Mouse (Mus musculus) CD4-positive helper T cell, adult 2 months (primary cell): Measurements from ENCODE around the gene Dna2.

Source experiments
- DNase-seq: peaks from one replicate; pipeline ENCODE4 v3.0.0-alpha.2; 2012; ENCODE audit warnings: low read depth, missing footprints, low spot score

The Dna2 gene

DNA sequence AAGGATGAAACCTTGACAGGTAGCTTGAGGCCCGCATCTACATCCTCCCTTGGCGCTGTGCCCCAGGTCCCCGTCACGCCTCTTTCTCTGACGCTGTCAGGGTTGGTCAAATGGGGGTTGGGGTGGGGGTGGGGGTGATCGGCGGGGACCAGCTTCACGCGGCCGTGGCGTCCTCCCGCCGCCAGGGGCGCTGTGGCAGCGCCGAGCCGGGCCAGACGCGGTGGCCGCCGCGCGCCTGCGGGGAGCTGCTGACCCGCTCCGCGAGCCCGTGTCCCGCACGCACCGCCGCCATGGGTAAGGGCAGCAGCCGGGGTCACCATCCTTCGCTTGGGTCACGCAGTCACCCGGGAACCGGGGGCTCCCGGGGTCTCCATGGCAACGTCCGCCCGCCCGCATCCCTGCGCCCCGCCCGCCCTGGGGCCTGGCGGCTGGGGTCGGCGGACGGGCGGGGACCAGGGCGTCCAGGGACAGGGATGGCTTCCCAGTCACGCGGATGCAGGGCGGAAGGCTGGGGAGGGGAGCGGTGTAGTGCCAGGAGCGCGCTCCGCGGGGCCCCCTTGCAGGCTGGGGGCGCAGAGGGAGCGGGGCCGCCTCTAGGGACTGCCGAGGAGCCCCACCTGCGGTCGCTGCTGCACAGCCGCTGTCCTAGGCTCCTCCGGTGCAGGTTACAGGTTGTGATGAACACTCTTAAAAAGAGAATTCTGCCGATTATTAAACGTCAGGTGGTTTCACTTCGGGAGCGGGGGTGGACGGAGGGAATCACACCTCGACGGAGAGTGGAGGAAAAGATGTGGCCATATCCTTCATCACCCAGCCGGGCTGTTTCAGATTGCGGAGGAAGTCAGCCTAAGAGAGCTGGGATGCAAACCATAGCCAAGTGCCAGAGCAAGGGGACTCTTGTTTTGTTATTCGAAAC, 33.5 kb downstream of the Dna2 start, which contains the start of gene Rufy2:
Rufy2 (plus strand) TSS at position 185 of the 916 bp plus-strand sequence.
- DNase-seq = peak; percentile 92

DNA sequence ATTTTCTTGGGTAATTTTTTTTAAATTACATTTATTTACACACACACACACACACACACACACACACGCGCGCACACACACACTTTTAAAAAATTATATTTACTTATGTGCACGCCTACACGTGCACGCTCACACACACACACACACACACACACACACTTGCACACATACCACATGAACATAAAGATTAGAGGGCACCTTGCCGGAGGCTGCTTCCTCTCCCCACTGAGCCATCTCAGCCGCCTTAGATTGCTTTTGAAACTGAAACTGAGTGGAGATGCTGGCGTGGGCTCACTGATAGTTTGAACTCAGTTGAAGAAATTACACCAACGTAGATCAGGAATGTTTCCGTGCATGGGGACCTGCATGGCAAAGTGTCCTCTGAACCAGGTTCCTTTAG, 37.2 kb downstream of the Dna2 start:
- peak; percentile 91 for DNase-seq

DNA sequence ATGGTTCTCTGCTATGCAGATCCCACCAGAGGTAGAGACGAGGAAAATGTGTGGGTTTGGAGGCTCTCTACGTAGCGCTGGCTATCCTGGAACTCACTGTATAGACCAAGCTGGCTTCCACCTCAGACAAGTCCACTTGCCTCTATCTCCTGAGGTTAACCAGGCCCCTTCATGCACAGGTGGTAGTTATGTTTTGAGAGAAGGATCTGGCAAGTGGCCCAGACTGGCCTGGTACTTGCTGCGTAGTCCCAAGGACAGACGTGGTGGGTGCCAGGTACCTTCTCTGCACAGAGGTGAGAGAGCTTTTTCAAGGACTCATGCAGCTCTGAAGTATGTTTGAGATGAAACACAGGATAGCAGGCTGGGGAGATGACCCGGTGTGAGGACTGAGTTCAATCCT, 37.7 kb downstream of the Dna2 start:
- DNase-seq = no peak

DNA sequence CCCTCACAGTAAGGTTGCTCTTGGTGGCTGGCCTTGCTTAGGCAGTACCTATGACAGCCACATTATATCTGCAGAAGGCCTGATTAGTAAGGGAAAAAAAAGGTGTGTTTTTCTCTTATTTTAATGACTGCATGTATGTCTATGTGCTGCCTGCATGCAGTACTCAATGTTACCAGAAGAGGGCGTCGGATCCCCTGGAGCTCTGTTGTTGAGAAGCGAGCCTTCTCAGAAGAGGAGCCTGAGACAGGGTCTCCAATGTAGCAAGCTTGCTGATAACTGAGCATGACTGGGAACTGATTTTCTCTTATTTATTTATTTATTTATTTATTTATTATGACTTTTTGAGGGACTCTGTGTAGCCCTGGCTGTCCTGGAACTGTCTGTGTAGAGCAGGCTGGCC, 40.5 kb downstream of the Dna2 start:
- DNase-seq = peak; percentile 51

DNA sequence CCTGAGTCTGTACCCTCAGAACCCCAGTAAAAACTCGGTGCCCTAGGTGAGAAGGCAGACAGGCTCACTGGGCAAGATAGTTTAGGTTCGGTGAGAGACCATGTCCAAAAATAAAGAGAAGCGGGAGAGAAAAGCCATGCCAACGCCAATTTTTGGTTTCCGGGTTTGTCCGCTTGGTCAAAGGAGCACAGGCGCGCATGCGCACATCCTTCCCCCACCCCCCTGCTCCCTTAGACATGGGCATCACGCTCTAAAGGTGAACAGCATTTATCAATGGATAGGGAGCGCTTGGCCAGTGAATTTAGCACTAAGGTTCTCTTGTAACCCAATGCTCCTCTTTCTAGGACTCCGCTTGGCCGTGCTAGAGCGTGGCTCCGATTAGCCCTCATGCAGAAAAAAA, 43.8 kb downstream of the Dna2 start:
- no peak for DNase-seq

DNA sequence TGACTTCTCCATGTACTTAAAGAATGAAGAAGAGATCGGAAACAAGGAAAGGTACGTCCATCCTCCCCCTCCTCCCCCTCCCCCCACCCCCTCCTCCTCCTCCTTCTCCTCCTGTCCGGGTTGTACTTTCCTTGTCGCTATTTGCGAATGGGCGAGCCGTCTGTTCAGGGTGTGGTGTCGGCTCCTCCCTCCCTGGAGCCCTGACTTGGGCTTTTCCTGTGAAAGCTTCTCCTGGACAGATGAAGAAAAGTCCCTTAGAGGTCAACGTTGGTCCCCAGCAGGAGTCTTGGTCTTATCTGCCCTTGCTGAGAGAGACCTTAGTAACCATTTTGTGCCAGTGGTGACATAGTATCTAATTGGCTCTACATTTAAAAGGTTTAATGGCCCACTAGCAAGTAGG, 47.2 kb downstream of the Dna2 start:
- DNase-seq = no peak

DNA sequence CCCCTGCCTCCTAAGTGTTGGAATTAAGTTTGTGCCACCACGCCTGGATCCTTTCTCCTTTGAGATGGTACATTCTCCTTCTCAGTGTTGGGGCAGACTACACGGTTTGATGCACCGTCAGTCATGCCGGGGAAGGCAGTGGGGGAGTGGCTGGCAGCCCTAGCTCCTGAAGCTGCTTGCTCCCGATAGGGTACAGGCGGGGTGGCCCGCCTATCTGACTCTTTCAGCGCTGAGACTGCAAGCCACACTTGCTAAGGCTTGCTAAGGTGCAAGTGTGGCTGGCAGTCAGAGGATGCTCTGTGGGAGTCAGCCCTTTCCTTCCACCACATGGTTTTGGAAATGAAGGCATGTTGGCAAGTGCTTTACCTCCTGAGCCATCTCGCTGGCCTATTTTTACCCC, 53.8 kb downstream of the Dna2 start:
- DNase-seq = no peak

DNA sequence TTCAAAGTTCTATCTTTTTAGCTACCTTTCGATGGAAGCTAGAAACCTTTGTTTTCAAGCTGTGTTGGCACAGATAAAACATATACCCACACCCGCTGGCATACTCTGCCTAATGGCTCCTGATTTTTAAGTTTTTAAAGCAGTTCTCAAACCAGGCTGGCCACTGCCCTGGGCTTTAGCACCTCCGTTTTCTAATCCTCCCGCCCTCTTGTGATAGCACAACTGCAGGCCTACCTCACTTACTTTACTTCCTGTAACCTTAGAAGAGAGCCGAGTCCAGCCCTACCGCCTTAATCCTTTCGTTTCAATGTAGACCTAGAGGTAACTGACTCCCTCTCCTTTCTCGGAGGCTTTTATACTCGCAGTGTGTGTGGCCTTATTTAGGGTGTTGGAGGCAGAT, 56.4 kb downstream of the Dna2 start:
- DNase-seq = no peak

DNA sequence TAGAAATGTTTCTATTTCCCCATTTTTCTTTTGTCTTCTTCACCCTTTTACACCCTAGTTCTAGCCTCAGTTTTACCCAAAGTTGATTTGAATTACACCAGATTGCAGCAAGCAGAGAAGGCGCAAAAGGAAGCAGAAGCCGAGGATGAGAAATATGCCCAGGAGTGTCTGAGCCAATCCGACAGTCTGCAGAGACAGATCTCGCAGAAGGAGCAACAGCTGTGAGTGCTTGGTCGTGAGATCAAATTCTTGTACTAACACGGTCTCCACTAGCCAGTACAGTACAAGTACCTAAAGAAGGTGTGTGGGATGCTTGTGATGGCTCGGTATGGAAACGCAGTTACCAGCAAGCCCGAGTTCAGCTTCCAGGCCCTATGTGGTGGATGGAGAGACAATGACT, 57.7 kb downstream of the Dna2 start:
- no peak for DNase-seq

DNA sequence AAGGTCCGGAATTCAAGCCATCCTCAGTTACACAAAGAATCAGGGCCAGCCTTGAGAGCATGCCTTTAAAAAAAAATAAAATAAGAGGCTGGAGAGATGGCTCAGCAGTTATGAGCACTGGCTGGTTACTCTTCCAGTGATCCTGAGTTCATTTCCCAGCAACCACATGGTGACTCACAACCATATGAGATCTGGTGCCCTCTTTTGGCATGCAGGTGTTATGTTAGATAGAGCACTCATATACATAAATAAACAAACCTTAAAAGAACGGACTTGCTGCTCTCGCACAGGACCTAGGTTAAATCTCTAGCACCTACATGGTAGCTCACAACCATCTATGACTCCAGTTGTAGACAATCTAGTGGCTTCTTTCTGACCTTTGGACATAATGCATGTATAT, 61.4 kb downstream of the Dna2 start:
- no peak for DNase-seq

DNA sequence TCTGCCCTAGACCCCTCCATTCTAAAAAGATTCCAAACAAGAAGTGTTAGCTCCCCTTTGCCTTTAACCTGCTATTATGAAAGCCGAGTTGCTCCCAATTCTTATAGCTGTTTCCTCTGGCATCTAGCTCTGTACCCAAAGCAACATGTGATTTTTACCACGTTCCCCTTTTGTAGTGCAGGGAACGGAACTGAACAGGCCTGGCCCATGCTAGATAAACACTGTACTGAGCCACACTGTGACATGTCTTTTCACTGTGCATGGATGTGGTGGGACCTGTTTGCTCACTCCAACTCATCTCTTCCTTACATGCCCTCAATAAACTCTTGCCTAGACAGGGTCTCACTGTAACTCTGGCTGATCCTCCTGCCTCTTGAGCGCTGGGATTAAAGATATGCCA, 63.4 kb downstream of the Dna2 start:
- DNase-seq = no peak

DNA sequence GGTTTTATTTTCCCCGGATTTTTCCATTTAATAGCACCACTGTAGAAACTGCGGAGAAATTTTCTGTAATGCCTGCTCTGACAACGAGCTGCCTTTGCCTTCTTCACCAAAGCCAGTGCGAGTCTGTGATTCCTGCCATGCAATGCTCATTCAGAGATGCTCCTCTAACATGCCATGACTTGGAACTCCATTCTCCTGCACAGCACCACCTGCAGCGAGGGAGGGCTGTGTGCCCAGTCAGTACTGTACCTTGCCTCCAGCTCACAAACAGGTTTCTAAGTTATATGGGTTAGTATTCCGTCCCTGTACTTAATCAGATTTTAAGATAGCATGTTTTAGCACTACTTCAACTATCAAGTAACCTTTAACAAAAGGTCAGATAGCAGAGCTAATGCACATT, 64.7 kb downstream of the Dna2 start:
- DNase-seq = no peak

DNA sequence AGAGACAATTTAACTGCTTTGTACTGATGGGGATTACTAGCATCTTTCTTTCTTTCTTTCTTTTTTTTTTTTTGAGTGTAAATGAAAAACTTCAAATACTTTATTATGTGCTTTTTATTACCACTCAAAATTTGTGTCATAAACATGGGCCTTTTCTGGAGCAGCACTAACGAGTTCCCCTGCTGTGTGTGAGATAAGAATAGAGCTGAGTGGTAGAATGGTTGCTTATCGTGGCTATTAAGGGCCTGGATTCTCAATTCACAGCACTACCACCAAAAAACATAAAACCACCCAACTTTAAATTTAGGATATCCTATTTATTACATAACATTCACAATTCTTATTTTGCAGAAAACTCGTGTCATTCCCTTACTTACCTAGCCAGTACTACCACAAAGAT, 66.7 kb downstream of the Dna2 start:
- no peak for DNase-seq

DNA sequence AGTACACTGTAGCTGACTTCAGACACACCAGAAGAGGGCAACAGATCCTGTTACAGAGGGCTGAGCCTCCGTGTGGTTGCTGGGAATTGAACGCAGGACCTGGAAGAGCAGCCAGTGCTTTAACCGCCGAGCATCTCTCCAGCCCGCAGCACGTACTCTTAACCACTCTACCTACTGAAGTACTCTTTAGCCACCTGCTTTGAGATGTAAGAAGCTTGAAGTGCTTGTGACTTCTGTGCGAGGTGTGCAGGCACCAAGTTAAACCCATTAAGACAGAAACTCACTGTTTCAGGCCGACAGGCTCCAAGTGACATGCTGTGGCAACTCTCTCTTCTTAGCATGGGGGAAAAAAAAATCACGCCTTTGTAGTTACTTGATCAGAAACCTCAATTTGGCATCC, 67.3 kb downstream of the Dna2 start:
- no peak for DNase-seq

DNA sequence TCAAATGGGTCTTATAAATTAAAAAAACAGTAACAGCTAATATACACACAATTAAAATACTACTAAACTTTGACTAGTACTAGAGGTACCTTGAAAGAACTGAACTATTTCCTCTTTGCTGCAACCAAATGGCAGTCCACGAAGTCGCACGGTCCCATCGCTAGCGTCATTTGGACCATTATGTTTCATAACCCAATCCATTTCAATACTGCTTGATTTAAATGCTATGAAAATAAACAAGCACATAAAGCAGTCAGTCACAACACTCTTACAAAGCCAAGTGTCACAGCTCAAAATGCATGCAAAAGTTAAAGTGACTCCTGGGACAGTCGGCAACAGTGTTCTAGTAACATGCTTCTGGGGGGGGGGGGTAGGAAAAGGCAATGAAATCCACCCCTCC, 72.5 kb downstream of the Dna2 start:
- no peak for DNase-seq

DNA sequence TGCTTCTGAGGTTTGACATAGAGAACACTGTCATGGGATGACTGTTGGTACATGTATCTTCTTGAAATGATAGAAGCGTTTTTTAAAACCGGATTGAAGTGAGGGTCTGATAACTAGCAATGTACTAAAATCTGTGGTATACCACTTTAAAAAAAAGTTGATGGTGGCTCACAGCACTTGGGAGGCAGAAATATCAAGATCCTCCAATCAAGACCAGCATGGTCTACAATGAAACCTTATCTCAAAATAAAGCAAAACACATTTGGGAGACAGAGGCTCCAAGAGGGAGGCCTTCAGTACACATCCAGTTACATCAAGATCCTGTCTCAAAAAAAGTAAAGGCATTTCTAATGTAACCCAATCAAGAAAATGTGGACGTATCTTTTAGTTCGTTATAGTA, 74.9 kb downstream of the Dna2 start:
- DNase-seq = no peak

DNA sequence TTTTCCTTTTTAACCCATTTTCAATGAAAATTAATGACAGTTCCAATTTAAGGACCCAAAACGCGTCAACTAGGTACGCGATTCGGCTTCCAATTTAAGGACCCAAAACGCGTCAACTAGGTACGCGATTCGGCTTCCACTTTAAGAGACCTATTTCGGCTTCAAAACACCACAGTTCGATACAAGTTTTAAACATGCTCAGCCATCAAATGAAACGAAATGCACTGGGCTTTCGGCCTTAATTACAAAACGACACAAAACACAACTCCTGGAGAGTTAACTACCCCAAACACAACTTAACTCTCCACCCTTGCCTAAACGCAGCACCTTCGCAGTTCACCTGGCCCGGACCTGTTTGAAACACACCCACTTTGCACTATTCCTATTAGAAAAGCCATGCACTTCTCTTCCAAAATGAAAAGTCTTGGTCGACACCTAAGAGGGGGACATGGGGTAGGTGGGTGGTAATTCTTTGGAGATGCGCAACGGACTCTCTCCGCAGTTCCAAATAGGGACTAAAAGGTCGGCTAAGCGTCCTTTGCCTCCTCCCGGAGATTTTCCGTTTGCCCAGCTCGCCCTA, 75.8 kb downstream of the Dna2 start:
- no peak for DNase-seq

DNA sequence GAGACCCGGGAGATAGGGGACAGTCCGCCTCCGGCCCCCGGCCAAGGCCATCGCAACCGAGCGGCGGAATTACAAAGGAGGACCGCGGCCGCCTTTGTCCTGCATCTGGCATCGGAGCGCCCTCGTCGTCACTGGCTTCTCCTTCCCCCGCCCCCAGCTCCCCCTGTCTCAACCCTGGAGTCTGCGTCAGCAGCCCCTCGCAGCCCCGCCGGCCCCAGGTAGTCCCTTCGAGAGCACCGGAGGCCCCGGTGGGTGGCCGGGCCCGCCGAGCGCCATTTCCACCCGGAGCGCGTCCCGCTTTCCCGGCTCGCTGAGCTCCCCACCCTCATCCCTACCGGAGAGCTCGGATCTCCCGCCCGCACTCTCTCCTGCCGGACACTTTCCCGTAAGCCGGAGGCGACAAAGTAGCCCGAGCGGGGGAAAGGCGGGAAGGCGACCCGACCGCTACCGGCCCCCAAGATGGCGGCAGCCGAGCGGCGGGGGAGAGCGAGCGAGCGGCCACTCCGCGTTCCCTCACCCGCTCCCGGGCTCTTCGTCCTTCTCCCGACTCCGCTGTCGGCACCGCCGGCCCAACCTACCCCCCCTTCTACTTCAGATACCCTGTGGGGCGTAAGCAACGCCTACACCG, 76.4 kb downstream of the Dna2 start:
- DNase-seq = peak; percentile 71
